Mouse (Mus musculus) liver, adult (tissue): ENCODE measurements around the gene Ifnz.
"Not testable (repeated sequence)": the region's sequence is repeated elsewhere in the genome, so short reads cannot be mapped to it uniquely, and the experiment has no call there.

Experiments
- GATA4 ChIP-seq: IDR thresholded peaks from 2 replicates; pipeline ENCODE4 v1.6.1; 2014; ENCODE audit warnings: mild to moderate bottlenecking, low read length; ENCODE audit not compliant: insufficient replicate concordance

The Ifnz gene

GRCm38 (mm10) chr4:88793936-88794675 lies 12.2 kb downstream of the Ifnz start, which contains the start of gene Gm13275:
Gene Gm13275, plus strand, starts transcription at chr4:88794487.
- not testable (repeated sequence) for TF ChIP-seq GATA4

GRCm38 (mm10) chr4:88797097-88797496 lies 15.2 kb downstream of the Ifnz start, which contains the start of gene Gm13279:
Gene Gm13279, plus strand, starts transcription at chr4:88797397.
- TF ChIP-seq GATA4, result not testable (repeated sequence)

GRCm38 (mm10) chr4:88799365-88799764 lies 17.4 kb downstream of the Ifnz start, which contains the start of gene Gm13285:
Gene Gm13285, plus strand, starts transcription at chr4:88799665.
- not testable (repeated sequence) for TF ChIP-seq GATA4

GRCm38 (mm10) chr4:88802954-88803353 lies 21.0 kb downstream of the Ifnz start, which contains the start of gene Gm13287:
Gene Gm13287, plus strand, starts transcription at chr4:88803254.
- not testable (repeated sequence) for TF ChIP-seq GATA4

- not testable (repeated sequence) for TF ChIP-seq GATA4
These were observed 23.3 kb downstream of the Ifnz start, which contains the start of gene Gm13288 for GRCm38 (mm10) chr4:88805231-88805630. Gene Gm13288, plus strand, starts transcription at chr4:88805531.

DNA sequence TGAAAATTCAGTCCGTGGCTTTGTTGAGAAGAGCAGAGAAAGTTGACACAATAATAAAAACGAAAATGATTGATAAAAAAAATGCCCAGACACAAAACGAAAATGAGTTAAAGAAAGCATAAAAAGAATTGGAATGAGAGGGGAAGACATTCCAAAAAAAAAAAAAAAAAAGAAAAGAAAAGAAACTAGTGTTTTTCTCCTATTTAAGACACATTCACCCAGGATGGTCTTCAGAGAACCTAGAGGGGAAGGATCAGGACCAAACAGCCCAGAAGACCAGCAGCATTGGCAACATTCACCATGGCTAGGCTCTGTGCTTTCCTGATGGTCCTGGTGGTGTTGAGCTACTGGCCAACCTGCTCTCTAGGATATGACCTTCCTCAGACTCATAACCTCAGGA lies 34.0 kb downstream of the Ifnz start, which contains the start of gene Ifna7:
Gene Ifna7 (plus strand): TSS at position 301 of the 400 bp plus-strand sequence.
- no peak for TF ChIP-seq GATA4

- TF ChIP-seq GATA4, result no peak
These were observed 37.7 kb downstream of the Ifnz start, which contains the start of gene Ifna11 for GRCm38 (mm10) chr4:88819659-88820058. Gene Ifna11, plus strand, starts transcription at chr4:88819959.

- TF ChIP-seq GATA4, result no peak
These were observed 41.1 kb downstream of the Ifnz start for GRCm38 (mm10) chr4:88822995-88823394.

- not testable (repeated sequence) for TF ChIP-seq GATA4
These were observed 45.2 kb downstream of the Ifnz start, which contains the start of gene Ifna6 for GRCm38 (mm10) chr4:88827116-88827515. Gene Ifna6, plus strand, starts transcription at chr4:88827416.

GRCm38 (mm10) chr4:88830523-88830922 lies 48.6 kb downstream of the Ifnz start:
- TF ChIP-seq GATA4, result no peak
